Mouse (Mus musculus) myocyte (in vitro differentiated cells): ENCODE measurements around the gene Hnrnpa3. TPM values are rescaled to one million over a fixed set of nuclear protein-coding genes. Genes with fewer than 3 reads are reported as not detected.

Source experiments
- H3K27me3 ChIP-seq: one replicate; pipeline ENCODE4 v1.6.1; 2011; ENCODE audit not compliant: control insufficient read depth, insufficient read depth, insufficient read length
- H3K36me3 ChIP-seq: one replicate; pipeline ENCODE4 v1.6.1; 2011; ENCODE audit not compliant: control insufficient read depth, insufficient read depth
- H3K4me2 ChIP-seq: one replicate; pipeline ENCODE4 v1.6.1; 2011; ENCODE audit warnings: low read depth, control low read depth
- H3K4me3 ChIP-seq: one replicate; pipeline ENCODE4 v1.5.1; 2011; ENCODE audit warnings: mild to moderate bottlenecking, control low read depth, moderate library complexity
- H3K79me2 ChIP-seq: one replicate; pipeline ENCODE4 v1.6.1; 2011; ENCODE audit not compliant: control insufficient read depth, insufficient read depth
- H3ac ChIP-seq: one replicate; pipeline ENCODE4 v1.6.1; 2011; ENCODE audit not compliant: control insufficient read depth, insufficient read length
- CEBPB ChIP-seq: IDR thresholded peaks from 2 replicates; pipeline ENCODE4 v1.6.1; 2011; ENCODE audit warnings: mild to moderate bottlenecking, moderate library complexity; ENCODE audit not compliant: poor library complexity, insufficient read depth, severe bottlenecking
- E2F4 ChIP-seq: IDR thresholded peaks from one replicate; pipeline ENCODE4 v1.6.1; 2011; ENCODE audit warnings: mild to moderate bottlenecking, control low read depth, moderate library complexity; ENCODE audit not compliant: insufficient read depth
- MAX ChIP-seq: IDR thresholded peaks from one replicate; pipeline ENCODE4 v1.6.1; 2011; ENCODE audit warnings: low read depth, mild to moderate bottlenecking, control low read depth
- MYOD1 ChIP-seq, 3 experiments: IDR thresholded peaks; one replicate each; pipeline ENCODE4 v1.6.1; 2011; ENCODE audit warnings: control low read depth in 2 of 3, low read depth in 2 of 3, mild to moderate bottlenecking in 2 of 3, moderate library complexity in 1 of 3; ENCODE audit not compliant: insufficient read length in 2 of 3, control insufficient read depth in 1 of 3
- MYOG ChIP-seq, 3 experiments: IDR thresholded peaks; one replicate each; pipeline ENCODE4 v1.6.1; 2011; ENCODE audit warnings: control low read depth in 2 of 3, low read depth in 2 of 3, mild to moderate bottlenecking in 2 of 3; ENCODE audit not compliant: insufficient read length in 2 of 3, control insufficient read depth in 1 of 3, insufficient read depth in 1 of 3
- POLR2A ChIP-seq: IDR thresholded peaks from one replicate; pipeline ENCODE4 v1.6.1; 2011; ENCODE audit warnings: low read depth, mild to moderate bottlenecking, control low read depth, moderate library complexity; ENCODE audit not compliant: insufficient read length
- POLR2AphosphoS2 ChIP-seq: IDR thresholded peaks from one replicate; pipeline ENCODE4 v1.6.1; 2011; ENCODE audit warnings: low read depth, control low read depth; ENCODE audit not compliant: insufficient read length
- REST ChIP-seq: IDR thresholded peaks from one replicate; pipeline ENCODE4 v1.6.1; 2011; ENCODE audit warnings: mild to moderate bottlenecking, control low read depth, moderate library complexity; ENCODE audit not compliant: insufficient read depth, insufficient read length
- SRF ChIP-seq: IDR thresholded peaks from one replicate; pipeline ENCODE4 v1.6.1; 2011; ENCODE audit warnings: low read depth; ENCODE audit not compliant: control insufficient read depth, insufficient read length
- TCF12 ChIP-seq: IDR thresholded peaks from one replicate; pipeline ENCODE4 v1.6.1; 2011; ENCODE audit warnings: mild to moderate bottlenecking, control low read depth; ENCODE audit not compliant: poor library complexity, insufficient read depth, severe bottlenecking
- TCF3 ChIP-seq: IDR thresholded peaks from one replicate; pipeline ENCODE4 v1.6.1; 2011; ENCODE audit warnings: low read depth, control low read depth; ENCODE audit not compliant: insufficient read length
- USF1 ChIP-seq: IDR thresholded peaks from one replicate; pipeline ENCODE4 v1.6.1; 2011; ENCODE audit warnings: low read depth, mild to moderate bottlenecking, control low read depth, moderate library complexity
- polyA plus RNA-seq: library from polyadenylated mRNA; unstranded; fragments of >200 nt; fragmentation: generic; extraction: Trizol; gene quantifications from one replicate; pipeline ENCODE4 v1.2.1, GENCODE M21; 2012; ENCODE audit warnings: missing spikeins

Gene Hnrnpa3
- polyA plus RNA-seq, 1 experiment, result 193 TPM

GRCm38 (mm10) chr2:75645251-75645650 is 13.8 kb upstream of the Hnrnpa3 start:
- no peak overlapping the region for H3ac ChIP-seq
- no peak overlapping the region for H3K4me2 ChIP-seq
- no peak overlapping the region for H3K4me3 ChIP-seq
- H3K27me3 ChIP-seq, result no peaks in the 10 kb centered on the region
- TF ChIP-seq MYOG (IDR thresholded peaks at IDR 0.05; ENCODE audit: control insufficient read depth in 1 of 3, insufficient read depth in 1 of 3, insufficient read length in 2 of 3, low read depth in 2 of 3) (no peak), MAX (no peak)
- no peaks in the 10 kb centered on the region for H3K79me2 ChIP-seq
- no peaks in the 10 kb centered on the region for H3K36me3 ChIP-seq

GRCm38 (mm10) chr2:75650437-75650836 is 8.6 kb upstream of the Hnrnpa3 start:
- TF ChIP-seq POLR2AphosphoS2 (no peak), SRF (no peak), TCF3 (no peak), MYOD1 (IDR thresholded peaks at IDR 0.05; ENCODE audit: control insufficient read depth in 1 of 3, insufficient read length in 2 of 3, low read depth in 2 of 3) (no peak), CEBPB (no peak), USF1 (no peak), E2F4 (no peak), POLR2A (no peak), MYOG (IDR thresholded peaks at IDR 0.05; ENCODE audit: control insufficient read depth in 1 of 3, insufficient read depth in 1 of 3, insufficient read length in 2 of 3, low read depth in 2 of 3) (no peak), MAX (no peak), REST (no peak), TCF12 (no peak)
- Histone ChIP-seq H3K36me3 (no peaks in the 10 kb centered on the region), H3ac (no peak overlapping the region), H3K27me3 (no peaks in the 10 kb centered on the region), H3K79me2 (no peaks in the 10 kb centered on the region), H3K4me3 (no peak overlapping the region), H3K4me2 (no peak overlapping the region)

GRCm38 (mm10) chr2:75653150-75653549 is 5.9 kb upstream of the Hnrnpa3 start:
- Histone ChIP-seq H3K27me3 (no peaks in the 10 kb centered on the region), H3K4me2 (no peak overlapping the region), H3K4me3 (no peak overlapping the region), H3K36me3 (no peaks in the 10 kb centered on the region), H3ac (no peak overlapping the region), H3K79me2 (no peaks in the 10 kb centered on the region)
- TF ChIP-seq REST, result no peak

DNA sequence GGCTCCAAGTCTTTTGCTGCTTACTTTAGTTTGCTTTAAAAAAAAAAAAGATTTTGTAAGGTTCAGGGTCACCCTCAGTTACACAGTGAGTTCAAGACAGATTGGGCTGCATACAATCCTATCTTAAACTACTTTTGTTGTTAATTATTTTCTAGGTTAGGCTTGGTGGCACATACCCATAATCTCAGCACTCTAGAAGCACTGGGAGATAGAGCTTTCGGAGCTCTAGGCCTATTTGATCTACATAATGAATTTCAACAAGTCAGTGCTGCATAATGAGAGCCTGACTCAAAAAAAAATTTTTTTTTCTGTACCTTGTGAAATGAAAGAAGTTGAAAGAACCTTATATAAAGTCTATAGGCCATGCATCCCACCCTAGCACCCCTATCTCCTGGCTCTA is 4.4 kb upstream of the Hnrnpa3 start:
- no peaks in the 10 kb centered on the region for H3K36me3 ChIP-seq
- TF ChIP-seq TCF12 (no peak), SRF (no peak), E2F4 (no peak), POLR2AphosphoS2 (no peak), USF1 (no peak), MYOD1 (IDR thresholded peaks at IDR 0.05; ENCODE audit: control insufficient read depth in 1 of 3, insufficient read length in 2 of 3, low read depth in 2 of 3) (no peak), CEBPB (no peak), TCF3 (no peak), MAX (no peak), MYOG (IDR thresholded peaks at IDR 0.05; ENCODE audit: control insufficient read depth in 1 of 3, insufficient read depth in 1 of 3, insufficient read length in 2 of 3, low read depth in 2 of 3) (no peak), POLR2A (no peak), REST (no peak)
- no peak overlapping the region for H3K4me3 ChIP-seq
- peaks cover under 1% of the 10 kb centered on the region for H3K79me2 ChIP-seq
- H3ac ChIP-seq, result no peak overlapping the region
- H3K27me3 ChIP-seq, result no peaks in the 10 kb centered on the region
- H3K4me2 ChIP-seq, result no peak overlapping the region

DNA sequence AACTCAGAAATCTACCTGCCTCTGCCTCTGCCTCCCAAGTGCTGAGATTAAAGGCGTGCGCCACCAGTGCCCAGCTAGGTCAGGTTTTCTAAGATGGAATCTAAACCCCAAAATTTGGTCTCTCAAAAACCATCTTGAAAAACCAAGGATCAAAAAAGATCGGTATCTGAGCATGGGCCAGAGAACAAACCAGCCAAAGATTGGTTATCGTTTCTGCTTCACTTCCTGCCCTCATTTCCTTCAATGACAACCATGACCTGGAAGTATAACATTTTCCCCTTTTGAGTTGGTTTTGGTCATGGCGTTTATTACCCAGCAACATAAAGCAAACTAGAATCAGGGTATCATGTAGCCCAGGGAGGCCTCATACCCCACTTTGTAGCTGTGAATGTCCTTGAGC is 2.1 kb upstream of the Hnrnpa3 start:
- Histone ChIP-seq H3K4me3 (no peak overlapping the region), H3K79me2 (peaks cover 23% of the 10 kb centered on the region), H3K4me2 (no peak overlapping the region), H3ac (no peak overlapping the region), H3K27me3 (no peaks in the 10 kb centered on the region), H3K36me3 (peaks cover 9% of the 10 kb centered on the region)
- no peak for TF ChIP-seq SRF
- no peak for TF ChIP-seq TCF12
- no peak for TF ChIP-seq E2F4
- TF ChIP-seq MYOD1 (IDR thresholded peaks at IDR 0.05; ENCODE audit: control insufficient read depth in 1 of 3, insufficient read length in 2 of 3, low read depth in 2 of 3), result no peak
- no peak for TF ChIP-seq TCF3
- no peak for TF ChIP-seq CEBPB
- TF ChIP-seq POLR2A, result no peak
- no peak for TF ChIP-seq USF1
- TF ChIP-seq MAX, result no peak
- TF ChIP-seq REST, result no peak
- no peak for TF ChIP-seq MYOG (IDR thresholded peaks at IDR 0.05; ENCODE audit: control insufficient read depth in 1 of 3, insufficient read depth in 1 of 3, insufficient read length in 2 of 3, low read depth in 2 of 3)
- no peak for TF ChIP-seq POLR2AphosphoS2
